Mouse (Mus musculus) cerebellum, adult 2 months (tissue): Measurements from ENCODE around the gene Armc3.

Experiments
- CTCF ChIP-seq: fragments of 200-500 bp; IDR thresholded peaks from 2 replicates; pipeline ENCODE4 v1.5.1; 2011; ENCODE audit warnings: low read depth, mild to moderate bottlenecking, control low read depth, low read length, moderate library complexity, borderline replicate concordance; ENCODE audit not compliant: insufficient read depth
- POLR2A ChIP-seq: fragments of 200-500 bp; IDR thresholded peaks from 2 replicates; pipeline ENCODE4 v1.6.1; 2011; ENCODE audit warnings: low read length, control low read depth, borderline replicate concordance; ENCODE audit not compliant: insufficient read depth

- TF ChIP-seq CTCF (no peak), POLR2A (no peak)
Observed at GRCm38 (mm10) chr2:19280331-19280730, 81.2 kb downstream of the Armc3 start.
